In genomic region chr8:95017969-95018635, GRCm38 (mm10) we compare ENCODE assay signal across 27 mouse cellular contexts. TPM values are rescaled to one million over a fixed set of nuclear protein-coding genes. Genes with fewer than 3 reads are reported as not detected.
DNase-seq lines count a peak whose midpoint lies in the region; ATAC-seq and TF ChIP-seq lines count a peak whose summit lies in the region.
"Had no signal": no experiment of that assay in that cellular context is flagged by ENCODE, and none has a peak within 500 bp of the region (broad histone marks: within the 10 kb centered on the region; RNA-seq: fewer than 3 reads in every experiment).

No protein-coding gene starts in this region.

- 0 out of 2 replicates have a peak overlapping the region, but pooled peaks have one; percentile 5 for H3K4me3 ChIP-seq in liver, embryonic 11.5 days (ENCODE audit: low read depth, low read length)
- no peak overlapping the region for H3K4me3 ChIP-seq in C2C12 (ENCODE audit: insufficient read depth, poor library complexity, severe bottlenecking)
- peak overlapping the region; percentile 9; the same call in 1 of the 2 replicates for H3K4me3 ChIP-seq in liver, embryonic 13.5 days (replicated peaks)
- peak overlapping the region; percentile 19 for H3K4me3 ChIP-seq in small intestine, adult 2 months (ENCODE audit: low read depth, low read length)
- H3K4me3 ChIP-seq: gastrocnemius, adult 2 months; heart, adult 2 months; heart, embryonic 13.5 days; kidney, embryonic 15.5 days; layer of hippocampus, adult 2 months; left cerebral cortex, adult 2 months; lung, embryonic 15.5 days; midbrain, embryonic 13.5 days had no signal

- DNase-seq in liver, embryonic 11.5 days (ENCODE audit: low spot score), result no peak
- DNase-seq in liver, result no peak
- DNase-seq in liver, embryonic 13.5 days, result no peak
- DNase-seq in cerebellum, adult 11-12 months, result no peak
- DNase-seq: adrenal gland, postnatal 14 days; cerebellum, adult 18-20 months; cerebellum, postnatal 10 days; gastrocnemius, adult 2 months; heart, adult 2 months; heart, postnatal 10 days; kidney, adult 11 months; kidney, postnatal 36 days; right cerebral cortex, postnatal 25 days; spleen, adult 18-20 months; thymus, adult 18-20 months; thymus, postnatal 25 days had no signal

- peaks cover 17% of the 10 kb centered on the region for H3K4me1 ChIP-seq in liver, embryonic 11.5 days (replicated peaks; ENCODE audit: control insufficient read depth, insufficient read depth, low read length)
- peaks cover 29% of the 10 kb centered on the region for H3K4me1 ChIP-seq in liver, embryonic 13.5 days (replicated peaks)
- H3K4me1 ChIP-seq in small intestine, adult 2 months (ENCODE audit: control insufficient read depth, insufficient read depth, insufficient read length, low read length), result no peaks in the 10 kb centered on the region
- H3K4me1 ChIP-seq: heart, embryonic 13.5 days; lung, embryonic 15.5 days had no signal

- no peak overlapping the region for H3ac ChIP-seq in C2C12 (ENCODE audit: control insufficient read depth, insufficient read length, low read depth)

- no peak for TF ChIP-seq POLR2A in small intestine, adult 2 months (IDR thresholded peaks at IDR 0.05; ENCODE audit: low read depth, low read length)

- no peak for TF ChIP-seq CTCF in C2C12 (IDR thresholded peaks at IDR 0.05; ENCODE audit: control insufficient read depth, insufficient read depth, insufficient read length)
- TF ChIP-seq CTCF in small intestine, adult 2 months (IDR thresholded peaks at IDR 0.05; ENCODE audit: extremely low read depth, insufficient read length, insufficient replicate concordance, low read depth, low read length), result no peak

- H3K4me2 ChIP-seq in liver, embryonic 11.5 days, result no peak overlapping the region
- no peak overlapping the region for H3K4me2 ChIP-seq in liver, embryonic 13.5 days
- H3K4me2 ChIP-seq: heart, embryonic 13.5 days; hindbrain, embryonic 14.5 days; kidney, embryonic 15.5 days; lung, embryonic 15.5 days; midbrain, embryonic 13.5 days had no signal

- WGBS in liver, embryonic 11.5 days, result 59% methylated on average over 9 of the region's 9 CpGs
- whole genome bisulfite sequencing in liver, embryonic 13.5 days (ENCODE audit: insufficient replicate concordance), result 66% methylated on average over 9 of the region's 9 CpGs
- 68% methylated on average over 9 of the region's 9 CpGs for WGBS in small intestine, adult 2 months

- no peak overlapping the region for H3K27ac ChIP-seq in liver, embryonic 11.5 days (ENCODE audit: low read depth, low read length)
- no peak overlapping the region for H3K27ac ChIP-seq in liver, embryonic 13.5 days
- no peak overlapping the region for H3K27ac ChIP-seq in small intestine, adult 2 months (ENCODE audit: insufficient read depth, low read depth, low read length)
- H3K27ac ChIP-seq: gastrocnemius, adult 2 months; heart, adult 2 months; heart, embryonic 13.5 days; hindbrain, embryonic 14.5 days; kidney, embryonic 15.5 days; layer of hippocampus, adult 2 months; left cerebral cortex, adult 2 months; lung, embryonic 15.5 days had no signal

- no peaks in the 10 kb centered on the region for H3K9me3 ChIP-seq in liver, embryonic 11.5 days (ENCODE audit: control insufficient read depth, low read length)
- no peaks in the 10 kb centered on the region for H3K9me3 ChIP-seq in liver, embryonic 13.5 days (replicated peaks)
- H3K9me3 ChIP-seq: heart, embryonic 13.5 days; kidney, embryonic 15.5 days; lung, embryonic 15.5 days; midbrain, embryonic 13.5 days had no signal

- H3K27me3 ChIP-seq in liver, embryonic 11.5 days (replicated peaks; ENCODE audit: control insufficient read depth, insufficient read depth, low read length), result no peaks in the 10 kb centered on the region
- H3K27me3 ChIP-seq in C2C12 (ENCODE audit: control insufficient read depth, insufficient read depth, insufficient read length), result no peaks in the 10 kb centered on the region
- H3K27me3 ChIP-seq in liver, embryonic 13.5 days, result no peaks in the 10 kb centered on the region
- no peaks in the 10 kb centered on the region for H3K27me3 ChIP-seq in small intestine, adult 2 months (ENCODE audit: control insufficient read depth, insufficient read depth, low read length)
- H3K27me3 ChIP-seq: heart, embryonic 13.5 days; kidney, embryonic 15.5 days; lung, embryonic 15.5 days; midbrain, embryonic 13.5 days had no signal

- no peak overlapping the region for H3K9ac ChIP-seq in liver, embryonic 11.5 days (ENCODE audit: low read depth, low read length)
- no peak overlapping the region for H3K9ac ChIP-seq in liver, embryonic 13.5 days
- H3K9ac ChIP-seq: heart, embryonic 13.5 days; hindbrain, embryonic 14.5 days; kidney, embryonic 15.5 days; lung, embryonic 15.5 days; midbrain, embryonic 13.5 days had no signal

- H3K79me3 ChIP-seq in C2C12 (ENCODE audit: low read depth), result peaks cover 4% of the 10 kb centered on the region

- peaks cover 5% of the 10 kb centered on the region; the same call in 1 of the 2 replicates for H3K36me3 ChIP-seq in liver, embryonic 11.5 days (ENCODE audit: control insufficient read depth, insufficient read depth, low read length)
- no peaks in the 10 kb centered on the region for H3K36me3 ChIP-seq in C2C12 (ENCODE audit: control insufficient read depth, insufficient read depth)
- H3K36me3 ChIP-seq in liver, embryonic 13.5 days, result peaks cover 29% of the 10 kb centered on the region
- H3K36me3 ChIP-seq in small intestine, adult 2 months (ENCODE audit: control insufficient read depth, insufficient read depth, low read length), result peaks cover 3% of the 10 kb centered on the region; the same call in 1 of the 2 replicates
- H3K36me3 ChIP-seq: heart, embryonic 13.5 days had no signal

- H3K79me2 ChIP-seq in C2C12 (ENCODE audit: control insufficient read depth, insufficient read depth), result peaks cover 23% of the 10 kb centered on the region

- no peak for ATAC-seq in liver, embryonic 11.5 days (replicated peaks; ENCODE audit: low FRiP score)
- no peak for ATAC-seq in liver, embryonic 13.5 days (ENCODE audit: low read depth)
- no peak for ATAC-seq in CD4-positive, CD25-positive, alpha-beta regulatory T cell, adult 4 months
- ATAC-seq: forebrain, embryonic 16.5 days had no signal

TF ChIP-seq in C2C12, 6 proteins besides CTCF, POLR2A, EP300 and RAD21:
- TF ChIP-seq MYOD1 (IDR thresholded peaks at IDR 0.05; ENCODE audit: control insufficient read depth, insufficient read length, low read depth) (peak; percentile 92), MAX (IDR thresholded peaks at IDR 0.05) (no peak), CEBPB (IDR thresholded peaks at IDR 0.05; ENCODE audit: low read depth) (peak; percentile 69), USF1 (IDR thresholded peaks at IDR 0.05; ENCODE audit: low read depth) (no peak), FOSL1 (IDR thresholded peaks at IDR 0.05; ENCODE audit: insufficient read depth, low read length, poor library complexity, severe bottlenecking) (no peak)

RNA-seq across cellular contexts. Expression of gene Adgrg3, which starts 0.6 kb away (rescaled TPM):
- polyA plus RNA-seq in liver, embryonic 11.5 days (2014; fragmentation: Nextera tagmentation; extraction: Ambion mirVana), result 11.8 and 11.9 TPM in 2 replicates
- 19.4 TPM for polyA plus RNA-seq in C2C12 (2012; fragmentation: generic; extraction: Trizol)
- 5.5 and 6.0 TPM in 2 replicates for polyA plus RNA-seq in liver, embryonic 13.5 days (2015; fragmentation: Nextera tagmentation; extraction: Ambion mirVana)
- polyA plus RNA-seq in small intestine, adult 2 months (2012; rRNA removed), result 3.5 and 7.6 TPM in 2 replicates
- under 1 TPM in 1 of 2 experiments, not detected in 1; 0.51 TPM for polyA plus RNA-seq in CD4-positive, CD25-positive, alpha-beta regulatory T cell, adult 4 months (2017; shearing (Covaris generic))

RNA-seq across cellular contexts. Expression of gene Drc7, which starts 36.8 kb away (rescaled TPM):
- polyA plus RNA-seq in liver, embryonic 11.5 days (2014; fragmentation: Nextera tagmentation; extraction: Ambion mirVana), result 0.26 TPM in 1 of 2 replicates, not detected in the other
- polyA plus RNA-seq in C2C12 (2012; fragmentation: generic; extraction: Trizol), result 0.09 TPM
- polyA plus RNA-seq in liver, embryonic 13.5 days (2015; fragmentation: Nextera tagmentation; extraction: Ambion mirVana), result 0.19 and 0.21 TPM in 2 replicates
- not detected in 2 replicates for polyA plus RNA-seq in small intestine, adult 2 months (2012; rRNA removed)
- not detected for polyA plus RNA-seq in CD4-positive, CD25-positive, alpha-beta regulatory T cell, adult 4 months (2017; shearing (Covaris generic))
- polyA plus RNA-seq: heart, embryonic 13.5 days; kidney, embryonic 15.5 days had no signal

RNA-seq across cellular contexts. Expression of gene Adgrg1, which starts 43.6 kb away (rescaled TPM):
- 125 and 137 TPM in 2 replicates for polyA plus RNA-seq in liver, embryonic 11.5 days (2014; fragmentation: Nextera tagmentation; extraction: Ambion mirVana)
- 2.8 TPM for polyA plus RNA-seq in C2C12 (2012; fragmentation: generic; extraction: Trizol)
- 42.7 and 55.6 TPM in 2 replicates for polyA plus RNA-seq in liver, embryonic 13.5 days (2015; fragmentation: Nextera tagmentation; extraction: Ambion mirVana)
- 32.3 and 36.4 TPM in 2 replicates for polyA plus RNA-seq in small intestine, adult 2 months (2012; rRNA removed)
- 1 to 10 TPM; 4.6 to 8.4 TPM for polyA plus RNA-seq in CD4-positive, CD25-positive, alpha-beta regulatory T cell, adult 4 months (2017; shearing (Covaris generic))
